Mouse (Mus musculus): Measurements from ENCODE around the gene Slc29a1. TPM values are rescaled to one million over a fixed set of nuclear protein-coding genes. Genes with fewer than 3 reads are reported as not detected.

Slc29a1 gene
- polyA plus RNA-seq, 1 experiment from 2014 or later = 175 TPM

Other genes starting within 250 kb of the Slc29a1 start
- gene Cdc5l, start 165.9 kb downstream of the Slc29a1 start, polyA plus RNA-seq (2015; fragmentation: Nextera tagmentation; extraction: Ambion mirVana) = 24.4 and 27.8 TPM in 2 replicates
- 0.13 and 0.18 TPM in 2 replicates for gene Spats1, start 124.2 kb downstream of the Slc29a1 start, polyA plus RNA-seq (2015; fragmentation: Nextera tagmentation; extraction: Ambion mirVana)
- gene Aars2, start 92.8 kb downstream of the Slc29a1 start, polyA plus RNA-seq (2015; fragmentation: Nextera tagmentation; extraction: Ambion mirVana) = 6.2 and 7.2 TPM in 2 replicates
- gene Tcte1, start 76.2 kb downstream of the Slc29a1 start, polyA plus RNA-seq (2015; fragmentation: Nextera tagmentation; extraction: Ambion mirVana) = 0.05 TPM in 1 of 2 replicates, not detected in the other
- 0.07 and 0.10 TPM in 2 replicates for gene Tmem151b, start 49.9 kb downstream of the Slc29a1 start, polyA plus RNA-seq (2015; fragmentation: Nextera tagmentation; extraction: Ambion mirVana)
- gene Nfkbie, start 43.9 kb downstream of the Slc29a1 start, polyA plus RNA-seq (2015; fragmentation: Nextera tagmentation; extraction: Ambion mirVana) = 1.2 and 1.6 TPM in 2 replicates
- 52.1 and 59.8 TPM in 2 replicates for gene Slc35b2, start 35.7 kb downstream of the Slc29a1 start, polyA plus RNA-seq (2015; fragmentation: Nextera tagmentation; extraction: Ambion mirVana)
- 577 and 585 TPM in 2 replicates for gene Hsp90ab1, start 26.3 kb downstream of the Slc29a1 start, polyA plus RNA-seq (2015; fragmentation: Nextera tagmentation; extraction: Ambion mirVana)
- gene Mymx, start 2.5 kb upstream of the Slc29a1 start, polyA plus RNA-seq (2015; fragmentation: Nextera tagmentation; extraction: Ambion mirVana) = 0.54 and 1.1 TPM in 2 replicates
- gene Capn11, start 59.7 kb upstream of the Slc29a1 start, polyA plus RNA-seq (2015; fragmentation: Nextera tagmentation; extraction: Ambion mirVana) = 0.21 and 0.25 TPM in 2 replicates
- 111 and 115 TPM in 2 replicates for gene Mrpl14, start 86.7 kb upstream of the Slc29a1 start, polyA plus RNA-seq (2015; fragmentation: Nextera tagmentation; extraction: Ambion mirVana)
- 8.6 and 9.6 TPM in 2 replicates for gene Tmem63b, start 87.3 kb upstream of the Slc29a1 start, polyA plus RNA-seq (2015; fragmentation: Nextera tagmentation; extraction: Ambion mirVana)
- 0.25 TPM in 1 of 2 replicates, not detected in the other for gene 1600014C23Rik, start 134.2 kb upstream of the Slc29a1 start, polyA plus RNA-seq (2015; fragmentation: Nextera tagmentation; extraction: Ambion mirVana)

All from liver, embryonic 15.5 days (tissue).